Mouse (Mus musculus) embryonic fibroblast, embryonic 13.5 days (primary cell): ENCODE results near the gene Ccnq.

ENCODE experiments used
- CTCF ChIP-seq: IDR thresholded peaks from 2 replicates; pipeline ENCODE4 v1.5.1; 2011; ENCODE audit warnings: mild to moderate bottlenecking, control low read depth, low read length, moderate library complexity, borderline replicate concordance; ENCODE audit not compliant: insufficient read depth
- POLR2A ChIP-seq: IDR thresholded peaks from 2 replicates; pipeline ENCODE4 v1.6.1; 2011; ENCODE audit warnings: low read depth, mild to moderate bottlenecking, control low read depth, low read length, moderate library complexity

DNA sequence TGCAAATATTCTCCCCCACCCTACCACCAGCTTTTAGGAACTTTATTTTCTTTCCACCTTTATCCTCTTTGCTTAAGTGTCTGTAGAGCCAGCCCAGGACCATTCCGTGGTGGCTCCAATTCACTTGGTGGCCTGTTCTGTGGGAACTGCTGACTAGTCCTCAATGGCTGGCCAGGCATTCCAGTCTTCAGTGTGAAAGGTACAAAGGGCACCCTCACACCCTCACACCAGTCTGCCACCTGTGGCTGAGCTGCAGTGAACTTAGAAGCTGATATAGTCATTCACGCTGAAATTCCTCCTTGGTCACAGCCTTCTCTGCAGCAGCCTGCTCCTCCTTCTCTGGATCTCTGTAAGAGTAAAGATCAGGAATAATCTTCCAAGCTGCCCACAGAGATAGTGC, 42.9 kb downstream of the Ccnq start:
- TF ChIP-seq CTCF (no peak), POLR2A (no peak)
